Mouse (Mus musculus): ENCODE measurements at regions not wholly inside any gene's neighbourhood (a gene's known extent, or its start where the extent isn't known, plus 50 kb on each side); places are given as distances from the start of the nearest gene placed in this dataset.

GRCm38 (mm10) chr8:30669451-30669850 lies 2759.1 kb upstream of the 5930422O12Rik start:
- no peak for DNase-seq

- DNase-seq: peak; percentile 28
Measured at GRCm38 (mm10) chr8:30677423-30677822, 2751.1 kb upstream of the 5930422O12Rik start.

GRCm38 (mm10) chr8:30682169-30682568 lies 2746.3 kb upstream of the 5930422O12Rik start:
- DNase-seq: no peak

GRCm38 (mm10) chr8:30686539-30686938 lies 2742.0 kb upstream of the 5930422O12Rik start:
- no peak for DNase-seq

GRCm38 (mm10) chr8:30694126-30694525 lies 2734.4 kb upstream of the 5930422O12Rik start:
- DNase-seq: no peak

- no peak for DNase-seq
Measured at GRCm38 (mm10) chr8:30716643-30717042, 2711.9 kb upstream of the 5930422O12Rik start.

- DNase-seq: no peak
Measured at GRCm38 (mm10) chr8:30730366-30730765, 2698.1 kb upstream of the 5930422O12Rik start.

- no peak for DNase-seq
Measured at GRCm38 (mm10) chr8:30732585-30733253, 2695.8 kb upstream of the 5930422O12Rik start.

- no peak for DNase-seq
Measured at GRCm38 (mm10) chr8:30733385-30733784, 2695.1 kb upstream of the 5930422O12Rik start.

- no peak for DNase-seq
Measured at GRCm38 (mm10) chr8:30735338-30735737, 2693.2 kb upstream of the 5930422O12Rik start.

GRCm38 (mm10) chr8:30735740-30736139 lies 2692.8 kb upstream of the 5930422O12Rik start:
- no peak for DNase-seq

- no peak for DNase-seq
Measured at GRCm38 (mm10) chr8:30746874-30747273, 2681.6 kb upstream of the 5930422O12Rik start.
